Mouse (Mus musculus) liver, adult 2 months (tissue): ENCODE results near the gene Gm20388.

ENCODE experiments used
- CTCF ChIP-seq: fragments of 200-500 bp; IDR thresholded peaks from 2 replicates; pipeline ENCODE4 v1.5.1; 2011; ENCODE audit warnings: low read depth, low read length, control low read depth
- POLR2A ChIP-seq: fragments of 200-500 bp; IDR thresholded peaks from 2 replicates; pipeline ENCODE4 v1.6.1; 2011; ENCODE audit warnings: low read length, control low read depth; ENCODE audit not compliant: insufficient read depth; ENCODE audit errors: extremely low read depth

DNA sequence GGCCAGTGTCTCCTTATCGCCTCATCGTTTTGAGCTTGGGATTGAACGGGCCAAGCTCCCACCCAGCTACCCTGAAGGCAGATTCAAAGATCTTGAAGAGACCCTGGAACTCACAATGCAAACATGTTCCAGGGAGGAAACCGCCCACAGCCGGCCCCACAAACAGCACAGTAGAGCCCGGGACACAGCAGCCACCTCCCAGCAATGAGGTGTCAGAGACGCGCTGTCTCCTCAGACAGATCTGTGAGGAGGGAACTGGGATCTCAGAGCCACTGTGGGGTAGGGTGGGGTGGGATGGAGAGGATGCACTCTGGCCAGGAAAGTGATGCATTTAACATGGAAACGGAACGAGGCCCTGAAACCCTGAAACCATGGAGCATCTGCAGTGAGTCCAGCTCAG is 2207.5 kb downstream of the Gm20388 start:
- TF ChIP-seq CTCF (no peak), POLR2A (no peak)
